Mouse (Mus musculus) macrophage (primary cell): ENCODE measurements around the gene Ntrk2. TPM values are rescaled to one million over a fixed set of nuclear protein-coding genes. Genes with fewer than 3 reads are reported as not detected.

Experiments
- H3K27ac ChIP-seq: fragments of 350-480 bp; formaldehyde crosslinking; 2 replicates; pipeline ENCODE4 v1.9.0; 2021
- H3K36me3 ChIP-seq: fragments of 350-480 bp; formaldehyde crosslinking; 2 replicates; pipeline ENCODE4 v1.9.0; 2021; ENCODE audit errors: inconsistent target
- H3K4me3 ChIP-seq: fragments of 350-480 bp; formaldehyde crosslinking; 2 replicates; pipeline ENCODE4 v1.9.0; 2021; ENCODE audit errors: inconsistent target
- H3K79me2 ChIP-seq: fragments of 350-480 bp; formaldehyde crosslinking; 2 replicates; pipeline ENCODE4 v1.9.0; 2021; ENCODE audit errors: inconsistent target
- WGBS: methylation state at CpG from one replicate; pipeline ENCODE4 v1.1.7; 2026; ENCODE audit warnings: inconsistent platforms; ENCODE audit not compliant: missing documents; 5-methylcytosine and 5-hydroxymethylcytosine counted together
- polyA plus RNA-seq: library from polyadenylated mRNA; stranded (reverse); fragments of 250-400 nt; gene quantifications from 3 replicates; pipeline ENCODE4 v1.2.4, GENCODE M21; 2018; ENCODE audit warnings: inconsistent platforms

Gene Ntrk2
- polyA plus RNA-seq, 1 experiment from 2014 or later, result not detected

DNA sequence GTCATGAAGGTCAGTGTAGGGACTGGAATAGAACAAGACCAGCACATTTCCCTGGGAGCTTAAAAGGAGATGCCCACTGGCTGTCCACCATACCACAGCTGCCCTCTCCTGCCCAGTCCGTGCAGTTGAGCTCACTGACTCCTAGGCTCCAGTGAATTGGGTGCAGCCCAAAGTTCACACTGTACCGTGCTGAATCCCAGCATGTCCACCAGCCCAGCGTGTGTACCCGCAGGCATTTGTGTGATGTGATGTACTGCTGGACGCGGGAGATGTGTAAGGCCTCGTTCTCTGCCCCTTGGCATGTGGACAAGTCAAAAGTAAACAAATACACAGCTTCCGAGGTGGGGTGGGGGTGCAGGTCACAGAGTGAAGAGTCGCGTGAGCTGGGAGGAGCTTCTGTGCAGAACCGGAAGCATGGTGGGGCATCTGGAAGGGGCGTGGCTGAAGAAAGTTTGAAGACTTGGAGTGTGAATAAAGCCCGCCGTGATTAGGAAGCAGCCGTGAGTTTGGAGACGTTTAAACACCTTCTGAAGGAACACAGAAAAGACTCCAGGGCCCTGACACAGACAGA lies 121.4 kb downstream of the Ntrk2 start:
- Histone ChIP-seq H3K36me3 (no peaks in the 10 kb centered on the region), H3K27ac (no peak overlapping the region), H3K4me3 (no peak overlapping the region), H3K79me2 (no peaks in the 10 kb centered on the region)
- 86% methylated on average over 14 of the region's 16 CpGs for WGBS

DNA sequence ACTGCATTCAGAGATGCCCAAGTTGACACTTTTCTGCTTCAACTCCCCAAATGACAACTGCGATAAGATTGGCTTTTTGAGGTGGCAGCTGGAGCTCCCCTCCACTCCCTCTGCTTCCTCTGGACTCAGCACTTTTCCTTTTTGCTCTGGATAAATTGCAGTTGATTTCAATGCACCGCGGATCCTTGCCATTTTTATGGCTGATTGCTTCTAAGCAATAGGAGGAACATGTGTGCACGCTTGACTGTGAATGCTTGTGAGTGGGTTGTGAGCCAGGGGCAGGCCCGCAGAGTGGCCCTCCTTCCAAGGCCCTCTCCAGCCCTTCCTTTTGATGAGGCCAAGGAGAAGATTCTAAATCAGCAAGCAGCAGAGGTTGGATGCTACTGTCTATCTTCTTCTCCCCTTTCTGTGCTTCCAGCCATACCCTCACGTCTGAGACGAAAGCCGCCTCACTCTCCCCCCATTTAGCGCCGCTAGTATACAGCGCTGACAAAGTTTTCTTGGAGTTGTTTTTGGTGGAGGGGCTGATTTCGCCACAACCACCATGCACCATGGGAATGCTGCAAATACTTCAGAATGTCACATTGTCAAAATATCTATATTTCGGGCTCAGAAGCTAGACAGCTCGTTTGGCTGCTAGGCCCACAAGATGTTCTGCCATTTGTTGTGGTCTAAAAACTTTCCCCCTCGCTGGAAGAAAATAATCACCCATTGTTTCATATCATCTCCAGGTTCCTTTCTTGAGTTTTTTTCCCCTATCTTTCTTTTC lies 122.5 kb downstream of the Ntrk2 start:
- H3K4me3 ChIP-seq, result no peak overlapping the region

GRCm38 (mm10) chr13:58930161-58930560 lies 123.8 kb downstream of the Ntrk2 start:
- WGBS, result 78% methylated on average over 1 of the region's 1 CpGs
- H3K36me3 ChIP-seq, result no peaks in the 10 kb centered on the region
- H3K4me3 ChIP-seq, result no peak overlapping the region
- no peaks in the 10 kb centered on the region for H3K79me2 ChIP-seq
- H3K27ac ChIP-seq, result no peak overlapping the region

More for the DNA sequence above, 122.5 kb downstream of the Ntrk2 start:
- Histone ChIP-seq H3K27ac (no peak overlapping the region), H3K79me2 (no peaks in the 10 kb centered on the region), H3K36me3 (no peaks in the 10 kb centered on the region)
- WGBS, result 93% methylated on average over 15 of the region's 15 CpGs

- WGBS, result 83% methylated on average over 4 of the region's 4 CpGs
- no peaks in the 10 kb centered on the region for H3K79me2 ChIP-seq
- H3K36me3 ChIP-seq, result no peaks in the 10 kb centered on the region
- H3K4me3 ChIP-seq, result no peak overlapping the region
- H3K27ac ChIP-seq, result no peak overlapping the region
Observed at GRCm38 (mm10) chr13:58933126-58933525, 126.8 kb downstream of the Ntrk2 start.

- no peaks in the 10 kb centered on the region for H3K79me2 ChIP-seq
- H3K27ac ChIP-seq, result no peak overlapping the region
- WGBS, result 81% methylated on average over 3 of the region's 3 CpGs
Observed at GRCm38 (mm10) chr13:58934576-58935110, 128.3 kb downstream of the Ntrk2 start.

GRCm38 (mm10) chr13:58935956-58936495 lies 129.7 kb downstream of the Ntrk2 start:
- Histone ChIP-seq H3K36me3 (no peaks in the 10 kb centered on the region), H3K4me3 (no peak overlapping the region), H3K79me2 (no peaks in the 10 kb centered on the region), H3K27ac (no peak overlapping the region)
- 43% methylated on average over 8 of the region's 8 CpGs for WGBS

More at GRCm38 (mm10) chr13:58934576-58935110, 128.3 kb downstream of the Ntrk2 start:
- H3K4me3 ChIP-seq, result no peak overlapping the region
- no peaks in the 10 kb centered on the region for H3K36me3 ChIP-seq

DNA sequence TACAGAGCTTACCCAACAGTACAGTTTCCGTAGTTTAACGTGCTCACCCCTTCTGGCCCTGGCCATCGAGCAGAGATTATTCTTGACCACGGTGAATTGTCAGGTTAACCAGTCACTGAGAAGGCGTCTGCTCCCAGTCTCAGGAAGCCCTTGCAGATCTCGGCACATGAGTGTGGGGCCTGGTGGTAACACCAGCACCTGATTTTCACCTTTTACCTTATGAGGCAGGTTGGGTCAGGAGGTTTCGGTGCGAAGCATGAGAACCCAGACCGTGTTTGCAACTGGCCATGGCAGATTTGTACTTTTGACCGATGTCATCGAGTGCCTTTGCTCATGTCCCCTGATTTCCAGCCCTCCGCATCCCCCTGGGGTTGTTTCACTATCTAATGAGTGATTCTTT lies 131.5 kb downstream of the Ntrk2 start:
- WGBS, result 97% methylated on average over 12 of the region's 12 CpGs
- H3K27ac ChIP-seq, result no peak overlapping the region
- no peaks in the 10 kb centered on the region for H3K36me3 ChIP-seq
- H3K79me2 ChIP-seq, result no peaks in the 10 kb centered on the region
- H3K4me3 ChIP-seq, result no peak overlapping the region

- Histone ChIP-seq H3K27ac (no peak overlapping the region), H3K4me3 (no peak overlapping the region), H3K79me2 (no peaks in the 10 kb centered on the region), H3K36me3 (no peaks in the 10 kb centered on the region)
- WGBS, result 75% methylated on average over 4 of the region's 4 CpGs
Observed at GRCm38 (mm10) chr13:58938464-58938863, 132.1 kb downstream of the Ntrk2 start.

DNA sequence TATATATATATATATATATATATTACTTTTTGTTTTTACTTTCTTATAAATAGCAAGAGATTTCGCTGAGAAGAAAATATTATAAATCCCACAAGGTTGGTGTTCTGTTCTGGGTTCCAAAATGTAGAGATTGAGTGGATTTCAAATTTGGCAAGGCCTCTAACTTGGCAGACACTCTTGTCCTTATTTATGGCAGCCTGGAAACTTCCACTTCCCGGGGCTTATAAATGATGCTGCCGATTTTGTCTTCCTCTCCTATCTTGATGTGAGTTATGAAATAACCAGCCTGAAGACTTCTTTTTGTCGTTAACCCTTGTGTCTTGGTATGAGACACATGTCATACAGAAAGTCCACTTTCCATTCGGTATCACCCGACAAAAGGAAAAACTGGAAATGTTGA lies 133.8 kb downstream of the Ntrk2 start:
- 91% methylated on average over 6 of the region's 6 CpGs for WGBS
- Histone ChIP-seq H3K36me3 (no peaks in the 10 kb centered on the region), H3K79me2 (no peaks in the 10 kb centered on the region), H3K4me3 (no peak overlapping the region), H3K27ac (no peak overlapping the region)

GRCm38 (mm10) chr13:58940798-58941197 lies 134.4 kb downstream of the Ntrk2 start:
- Histone ChIP-seq H3K27ac (no peak overlapping the region), H3K4me3 (no peak overlapping the region), H3K36me3 (no peaks in the 10 kb centered on the region), H3K79me2 (no peaks in the 10 kb centered on the region)
- WGBS, result 60% methylated on average over 7 of the region's 7 CpGs

- no peaks in the 10 kb centered on the region for H3K79me2 ChIP-seq
- no peak overlapping the region for H3K27ac ChIP-seq
- no peaks in the 10 kb centered on the region for H3K36me3 ChIP-seq
- no peak overlapping the region for H3K4me3 ChIP-seq
- WGBS, result 82% methylated on average over 6 of the region's 6 CpGs
Observed at GRCm38 (mm10) chr13:58945781-58946180, 139.4 kb downstream of the Ntrk2 start.

DNA sequence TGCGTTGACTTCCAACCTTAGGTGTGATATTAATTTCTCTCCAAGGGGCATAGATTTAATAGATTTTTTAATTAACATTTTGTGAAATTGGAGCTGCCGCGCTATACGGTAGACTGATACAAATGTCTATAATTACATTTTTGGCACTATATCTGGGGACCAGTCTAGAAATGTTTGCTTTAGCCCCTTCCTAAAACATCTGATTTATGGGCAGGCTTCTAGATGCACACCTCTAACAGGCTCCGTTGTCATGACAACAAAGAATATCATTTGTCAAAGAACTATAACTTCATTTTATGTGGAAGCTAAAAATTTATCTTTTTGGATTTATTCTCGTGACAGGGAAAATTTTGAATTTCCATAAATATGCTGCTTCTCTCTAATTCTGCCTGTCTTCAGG lies 140.2 kb downstream of the Ntrk2 start:
- Histone ChIP-seq H3K79me2 (no peaks in the 10 kb centered on the region), H3K4me3 (no peak overlapping the region), H3K36me3 (no peaks in the 10 kb centered on the region), H3K27ac (no peak overlapping the region)
- 89% methylated on average over 6 of the region's 6 CpGs for WGBS

DNA sequence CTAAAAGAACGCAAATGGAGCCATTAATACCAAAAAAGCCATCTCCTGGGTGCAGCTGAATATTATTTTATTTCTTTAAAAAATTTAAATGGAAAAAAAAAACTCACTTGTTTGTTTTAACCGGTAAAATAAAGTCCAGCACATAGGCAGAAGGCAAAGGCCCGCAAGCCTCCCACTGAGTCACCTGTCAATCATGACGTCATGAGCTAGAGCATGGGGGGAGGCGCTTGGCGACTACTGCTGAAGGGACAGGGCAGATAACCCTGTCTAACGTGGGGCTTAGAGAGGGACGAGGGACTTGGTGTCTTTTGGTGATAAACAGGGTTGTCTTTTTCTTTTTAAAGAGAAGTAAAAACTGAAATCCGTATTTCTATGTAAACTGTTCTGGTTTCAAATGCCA lies 140.7 kb downstream of the Ntrk2 start:
- WGBS, result 73% methylated on average over 9 of the region's 9 CpGs
- no peak overlapping the region for H3K27ac ChIP-seq

GRCm38 (mm10) chr13:58954331-58954730 lies 148.0 kb downstream of the Ntrk2 start:
- H3K79me2 ChIP-seq, result no peaks in the 10 kb centered on the region
- no peak overlapping the region for H3K27ac ChIP-seq
- H3K36me3 ChIP-seq, result no peaks in the 10 kb centered on the region
- no peak overlapping the region for H3K4me3 ChIP-seq
- WGBS, result 55% methylated on average over 4 of the region's 4 CpGs

More for the DNA sequence above, 140.7 kb downstream of the Ntrk2 start:
- Histone ChIP-seq H3K79me2 (no peaks in the 10 kb centered on the region), H3K4me3 (no peak overlapping the region), H3K36me3 (no peaks in the 10 kb centered on the region)

DNA sequence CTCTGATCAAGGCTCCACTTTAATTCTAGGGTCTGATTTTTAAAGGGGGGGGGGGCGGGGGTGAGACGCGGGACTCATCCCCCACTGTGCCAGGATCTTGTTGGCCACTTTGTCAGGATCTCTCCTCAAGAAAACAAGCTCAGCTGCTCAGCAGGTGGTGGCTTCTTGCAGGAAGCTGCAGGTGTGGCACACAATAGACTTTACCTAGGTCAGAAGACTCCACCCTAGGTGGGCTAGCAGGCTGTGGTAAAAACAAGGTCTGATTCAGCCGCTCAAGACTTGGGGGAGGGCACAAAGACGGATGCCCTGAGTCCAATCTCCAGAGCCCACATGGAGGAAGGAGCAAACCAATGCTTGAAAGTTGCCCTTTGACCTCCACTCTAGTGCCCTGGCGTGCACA lies 148.4 kb downstream of the Ntrk2 start:
- 40% methylated on average over 6 of the region's 6 CpGs for WGBS

More for the DNA sequence above, 148.4 kb downstream of the Ntrk2 start:
- no peaks in the 10 kb centered on the region for H3K79me2 ChIP-seq
- no peak overlapping the region for H3K27ac ChIP-seq
- no peak overlapping the region for H3K4me3 ChIP-seq
- no peaks in the 10 kb centered on the region for H3K36me3 ChIP-seq
